Mouse (Mus musculus): Measurements from ENCODE around the gene Klk15. TPM values are rescaled to one million over a fixed set of nuclear protein-coding genes. Genes with fewer than 3 reads are reported as not detected.
"Not testable (repeated sequence)": the region's sequence is repeated elsewhere in the genome, so short reads cannot be mapped to it uniquely, and the experiment has no call there.

Klk15 gene
- polyA plus RNA-seq, 1 experiment from 2014 or later: not detected

- WGBS: 52% methylated on average over 3 of the region's 3 CpGs
- TF ChIP-seq EP300 (IDR thresholded peaks at IDR 0.05): no peak
- no peak for TF ChIP-seq CTCF (IDR thresholded peaks at IDR 0.05)
- ATAC-seq (no peak), DNase-seq (ENCODE audit: low spot score) (no peak)
- Histone ChIP-seq H3K4me2 (replicated peaks; ENCODE audit: low read depth, low read length) (no peak within 1 kb of the TSS), H3K27me3 (replicated peaks; ENCODE audit: insufficient read depth, low read length) (no peaks in the 10 kb centered on the region), H3K36me3 (ENCODE audit: insufficient read depth, low read length) (no peaks in the 10 kb centered on the region), H3K9me3 (ENCODE audit: low read length) (no peaks in the 10 kb centered on the region), H3K9ac (replicated peaks; ENCODE audit: low read depth) (no peak within 1 kb of the TSS), H3K4me3 (ENCODE audit: low read depth, low read length) (no peak within 1 kb of the TSS), H3K27ac (ENCODE audit: low read length) (no peak within 1 kb of the TSS), H3K4me1 (ENCODE audit: insufficient read depth, low read depth, low read length) (no peaks in the 10 kb centered on the region)
Observed at GRCm38 (mm10) chr7:43966451-43966850, 32.9 kb downstream of the Klk15 start, which contains the start of gene Klk1b1. Klk1b1 (plus strand) TSS chr7:43966751.

- Histone ChIP-seq H3K4me2 (replicated peaks; ENCODE audit: low read depth, low read length) (no peak overlapping the region), H3K27ac (ENCODE audit: low read length) (no peak overlapping the region), H3K9ac (replicated peaks; ENCODE audit: low read depth) (no peak overlapping the region), H3K4me3 (ENCODE audit: low read depth, low read length) (no peak overlapping the region), H3K36me3 (ENCODE audit: insufficient read depth, low read length) (no peaks in the 10 kb centered on the region), H3K9me3 (ENCODE audit: low read length) (no peaks in the 10 kb centered on the region), H3K4me1 (ENCODE audit: insufficient read depth, low read depth, low read length) (no peaks in the 10 kb centered on the region), H3K27me3 (replicated peaks; ENCODE audit: insufficient read depth, low read length) (no peaks in the 10 kb centered on the region)
- no peak for DNase-seq (ENCODE audit: low spot score)
- no peak for ATAC-seq
- WGBS: 69% methylated on average over 3 of the region's 3 CpGs
- no peak for TF ChIP-seq EP300 (IDR thresholded peaks at IDR 0.05)
- TF ChIP-seq CTCF (IDR thresholded peaks at IDR 0.05): no peak
Observed at GRCm38 (mm10) chr7:43967058-43967457, 33.5 kb downstream of the Klk15 start.

GRCm38 (mm10) chr7:43967612-43968011 is 34.1 kb downstream of the Klk15 start:
- no peak overlapping the region for H3K4me2 ChIP-seq (replicated peaks; ENCODE audit: low read depth, low read length)
- no peak overlapping the region for H3K4me3 ChIP-seq (ENCODE audit: low read depth, low read length)
- no peaks in the 10 kb centered on the region for H3K36me3 ChIP-seq (ENCODE audit: insufficient read depth, low read length)
- no peak for TF ChIP-seq CTCF (IDR thresholded peaks at IDR 0.05)
- TF ChIP-seq EP300 (IDR thresholded peaks at IDR 0.05): no peak
- no peak overlapping the region for H3K9ac ChIP-seq (replicated peaks; ENCODE audit: low read depth)
- H3K27ac ChIP-seq (ENCODE audit: low read length): no peak overlapping the region
- no peaks in the 10 kb centered on the region for H3K27me3 ChIP-seq (replicated peaks; ENCODE audit: insufficient read depth, low read length)
- no peaks in the 10 kb centered on the region for H3K4me1 ChIP-seq (ENCODE audit: insufficient read depth, low read depth, low read length)
- 77% methylated on average over 2 of the region's 2 CpGs for WGBS
- H3K9me3 ChIP-seq (ENCODE audit: low read length): no peaks in the 10 kb centered on the region
- DNase-seq (ENCODE audit: low spot score): no peak
- no peak for ATAC-seq

- not testable (repeated sequence) for H3K36me3 ChIP-seq (ENCODE audit: insufficient read depth, low read length); H3K27ac ChIP-seq (ENCODE audit: low read length); H3K9me3 ChIP-seq (ENCODE audit: low read length); H3K4me3 ChIP-seq (ENCODE audit: low read depth, low read length); H3K9ac ChIP-seq (replicated peaks; ENCODE audit: low read depth); H3K27me3 ChIP-seq (replicated peaks; ENCODE audit: insufficient read depth, low read length); ATAC-seq; H3K4me2 ChIP-seq (replicated peaks; ENCODE audit: low read depth, low read length); DNase-seq (ENCODE audit: low spot score); H3K4me1 ChIP-seq (ENCODE audit: insufficient read depth, low read depth, low read length)
- WGBS: 67% methylated on average over 1 of the region's 1 CpGs
Observed at GRCm38 (mm10) chr7:43975761-43976160, 42.2 kb downstream of the Klk15 start, which contains the start of gene Klk1b9. Klk1b9 (plus strand) TSS chr7:43976061.

- Histone ChIP-seq H3K4me2 (replicated peaks; ENCODE audit: low read depth, low read length) (no peak overlapping the region), H3K9me3 (ENCODE audit: low read length) (no peaks in the 10 kb centered on the region), H3K9ac (replicated peaks; ENCODE audit: low read depth) (no peak overlapping the region), H3K27ac (ENCODE audit: low read length) (no peak overlapping the region), H3K27me3 (replicated peaks; ENCODE audit: insufficient read depth, low read length) (no peaks in the 10 kb centered on the region), H3K36me3 (ENCODE audit: insufficient read depth, low read length) (no peaks in the 10 kb centered on the region), H3K4me3 (ENCODE audit: low read depth, low read length) (no peak overlapping the region), H3K4me1 (ENCODE audit: insufficient read depth, low read depth, low read length) (no peaks in the 10 kb centered on the region)
- DNase-seq (ENCODE audit: low spot score) (no peak), ATAC-seq (no peak)
- no peak for TF ChIP-seq EP300 (IDR thresholded peaks at IDR 0.05)
- no peak for TF ChIP-seq CTCF (IDR thresholded peaks at IDR 0.05)
Observed at GRCm38 (mm10) chr7:43985657-43986056, 52.1 kb downstream of the Klk15 start.

Other genes with a start within 250 kb of the Klk15 start
- gene Klk14, start 243.3 kb upstream of the Klk15 start, polyA plus RNA-seq (2015; fragmentation: Nextera tagmentation; extraction: Ambion mirVana): 0.31 and 0.39 TPM in 2 replicates
- gene Klk13, start 221.2 kb upstream of the Klk15 start, polyA plus RNA-seq (2015; fragmentation: Nextera tagmentation; extraction: Ambion mirVana): 4.8 and 6.3 TPM in 2 replicates
- not detected in 2 replicates for gene Klk12, start 164.8 kb upstream of the Klk15 start, polyA plus RNA-seq (2015; fragmentation: Nextera tagmentation; extraction: Ambion mirVana)
- 1.2 and 1.3 TPM in 2 replicates for gene Klk11, start 159.1 kb upstream of the Klk15 start, polyA plus RNA-seq (2015; fragmentation: Nextera tagmentation; extraction: Ambion mirVana)
- 2.6 and 4.2 TPM in 2 replicates for gene Klk10, start 152.7 kb upstream of the Klk15 start, polyA plus RNA-seq (2015; fragmentation: Nextera tagmentation; extraction: Ambion mirVana)
- gene Klk9, start 141.8 kb upstream of the Klk15 start, polyA plus RNA-seq (2015; fragmentation: Nextera tagmentation; extraction: Ambion mirVana): 0.15 and 0.25 TPM in 2 replicates
- gene Klk8, start 136.2 kb upstream of the Klk15 start, polyA plus RNA-seq (2015; fragmentation: Nextera tagmentation; extraction: Ambion mirVana): 41.9 and 47.1 TPM in 2 replicates
- not detected in 2 replicates for gene Klk7, start 122.4 kb upstream of the Klk15 start, polyA plus RNA-seq (2015; fragmentation: Nextera tagmentation; extraction: Ambion mirVana)
- gene Klk6, start 109.2 kb upstream of the Klk15 start, polyA plus RNA-seq (2015; fragmentation: Nextera tagmentation; extraction: Ambion mirVana): not detected in 2 replicates
- gene Klk5, start 91.8 kb upstream of the Klk15 start, polyA plus RNA-seq (2015; fragmentation: Nextera tagmentation; extraction: Ambion mirVana): not detected in 2 replicates
- not detected in 2 replicates for gene Klk4, start 52.6 kb upstream of the Klk15 start, polyA plus RNA-seq (2015; fragmentation: Nextera tagmentation; extraction: Ambion mirVana)
- not detected in 2 replicates for gene Klk1b8, start 16.9 kb downstream of the Klk15 start, polyA plus RNA-seq (2015; fragmentation: Nextera tagmentation; extraction: Ambion mirVana)
- gene Klk1b1, start 33.0 kb downstream of the Klk15 start, polyA plus RNA-seq (2015; fragmentation: Nextera tagmentation; extraction: Ambion mirVana): not detected in 2 replicates
- not detected in 2 replicates for gene Klk1b9, start 42.3 kb downstream of the Klk15 start, polyA plus RNA-seq (2015; fragmentation: Nextera tagmentation; extraction: Ambion mirVana)
- not detected in 2 replicates for gene Klk1b11, start 62.1 kb downstream of the Klk15 start, polyA plus RNA-seq (2015; fragmentation: Nextera tagmentation; extraction: Ambion mirVana)
- not detected in 2 replicates for gene Klk1b26, start 78.4 kb downstream of the Klk15 start, polyA plus RNA-seq (2015; fragmentation: Nextera tagmentation; extraction: Ambion mirVana)
- gene Klk1b27, start 118.5 kb downstream of the Klk15 start, polyA plus RNA-seq (2015; fragmentation: Nextera tagmentation; extraction: Ambion mirVana): not detected in 2 replicates
- gene Klk1b21, start 168.6 kb downstream of the Klk15 start, polyA plus RNA-seq (2015; fragmentation: Nextera tagmentation; extraction: Ambion mirVana): not detected in 2 replicates
- not detected in 2 replicates for gene Klk1b22, start 178.9 kb downstream of the Klk15 start, polyA plus RNA-seq (2015; fragmentation: Nextera tagmentation; extraction: Ambion mirVana)
- gene Klk1b16, start 203.0 kb downstream of the Klk15 start, polyA plus RNA-seq (2015; fragmentation: Nextera tagmentation; extraction: Ambion mirVana): not detected in 2 replicates

Measured in lung, postnatal 0 days (tissue).